Mouse (Mus musculus): ENCODE data around the gene Ttc36. TPM values are rescaled to one million over a fixed set of nuclear protein-coding genes. Genes with fewer than 3 reads are reported as not detected.
A peak's percentile ranks its signal among the peaks of the same experiment; 100 is the strongest.

Ttc36 gene
- polyA plus RNA-seq, 1 experiment from 2014 or later, result not detected

DNA sequence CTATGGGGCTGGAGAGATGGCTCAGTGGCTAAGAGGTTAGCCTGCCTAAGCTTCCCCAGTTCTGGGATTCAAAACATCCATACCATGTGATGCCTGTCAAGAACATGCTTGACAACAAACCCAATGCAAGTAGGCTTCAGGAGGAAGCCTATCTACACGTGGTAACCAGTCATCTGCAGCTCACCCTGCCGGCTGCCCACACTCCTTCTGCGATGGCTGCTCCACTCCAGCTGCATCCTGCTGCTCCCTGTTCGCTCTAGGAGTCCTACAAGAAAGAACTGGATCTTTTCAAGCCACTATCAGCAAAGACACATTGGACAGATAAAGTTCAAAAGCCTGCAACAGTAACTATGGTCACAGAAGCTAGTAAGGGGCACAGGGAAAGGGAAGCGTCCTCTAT, 14.7 kb upstream of the Ttc36 start:
- H3K4me2 ChIP-seq (ENCODE audit: low read length), result no peak overlapping the region
- H3K27me3 ChIP-seq (replicated peaks; ENCODE audit: control insufficient read depth, insufficient read depth, low read length), result no peaks in the 10 kb centered on the region
- WGBS, result 91% methylated on average over 5 of the region's 5 CpGs

DNA sequence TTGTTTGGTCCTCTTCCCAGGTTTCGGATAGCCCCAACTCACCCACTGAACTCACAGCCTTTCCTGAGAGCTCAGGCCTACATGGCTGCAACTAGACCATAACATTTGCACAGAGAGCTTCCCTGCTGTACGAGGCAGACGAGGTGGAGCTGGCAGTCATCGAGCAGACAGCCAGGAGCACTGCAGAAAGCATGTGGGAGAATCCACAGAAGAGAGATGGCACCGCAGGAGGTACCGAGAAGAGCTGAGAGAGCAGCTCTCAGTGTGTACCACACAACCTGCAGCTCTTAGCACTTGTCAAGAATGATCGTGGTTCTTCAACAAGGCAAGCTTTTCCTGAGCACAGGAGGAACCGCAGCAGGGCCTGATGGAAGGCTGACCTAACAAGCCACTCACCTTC, 11.3 kb upstream of the Ttc36 start:
- H3K9ac ChIP-seq (replicated peaks; ENCODE audit: low read depth, low read length), result no peak overlapping the region
- no peaks in the 10 kb centered on the region for H3K27me3 ChIP-seq (replicated peaks; ENCODE audit: control insufficient read depth, insufficient read depth, low read length)
- no peak overlapping the region for H3K4me2 ChIP-seq (ENCODE audit: low read length)
- no peak for ATAC-seq
- H3K4me1 ChIP-seq (replicated peaks; ENCODE audit: control insufficient read depth, insufficient read depth, low read length), result no peaks in the 10 kb centered on the region
- H3K36me3 ChIP-seq (ENCODE audit: control insufficient read depth, insufficient read depth), result peaks cover 94% of the 10 kb centered on the region
- no peaks in the 10 kb centered on the region for H3K9me3 ChIP-seq (ENCODE audit: control insufficient read depth, low read length)
- WGBS, result 93% methylated on average over 8 of the region's 8 CpGs
- no peak overlapping the region for H3K4me3 ChIP-seq (replicated peaks; ENCODE audit: low read length)
- H3K27ac ChIP-seq (ENCODE audit: low read length), result no peak overlapping the region

More for the DNA sequence above, 14.7 kb upstream of the Ttc36 start:
- Histone ChIP-seq H3K4me1 (replicated peaks; ENCODE audit: control insufficient read depth, insufficient read depth, low read length) (no peaks in the 10 kb centered on the region), H3K9ac (replicated peaks; ENCODE audit: low read depth, low read length) (no peak overlapping the region), H3K27ac (ENCODE audit: low read length) (no peak overlapping the region), H3K36me3 (ENCODE audit: control insufficient read depth, insufficient read depth) (peaks cover 96% of the 10 kb centered on the region), H3K4me3 (replicated peaks; ENCODE audit: low read length) (no peak overlapping the region), H3K9me3 (ENCODE audit: control insufficient read depth, low read length) (no peaks in the 10 kb centered on the region)
- no peak for ATAC-seq

DNA sequence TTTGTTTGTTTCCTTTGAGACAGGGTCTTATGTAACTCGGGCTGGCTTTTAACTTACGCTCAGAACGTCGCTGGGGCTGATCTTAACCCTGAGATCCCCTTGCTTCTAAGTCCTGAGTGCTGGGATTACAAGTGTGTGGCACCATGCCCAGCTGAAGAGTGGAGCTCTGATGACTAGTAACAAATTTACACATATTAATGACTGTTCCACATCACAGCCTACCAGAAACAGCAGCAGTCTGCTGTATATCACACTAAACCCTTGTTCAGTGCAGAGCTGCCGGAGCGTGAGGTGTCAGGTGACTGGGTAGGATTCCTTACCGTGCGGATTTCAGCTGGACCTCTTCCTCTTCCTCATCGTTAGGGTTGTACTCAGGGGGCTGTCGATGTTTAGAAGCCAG, 7.4 kb upstream of the Ttc36 start:
- H3K36me3 ChIP-seq (ENCODE audit: control insufficient read depth, insufficient read depth), result peaks cover 88% of the 10 kb centered on the region
- no peak overlapping the region for H3K27ac ChIP-seq (ENCODE audit: low read length)
- no peaks in the 10 kb centered on the region for H3K9me3 ChIP-seq (ENCODE audit: control insufficient read depth, low read length)
- no peaks in the 10 kb centered on the region for H3K27me3 ChIP-seq (replicated peaks; ENCODE audit: control insufficient read depth, insufficient read depth, low read length)
- WGBS, result 93% methylated on average over 10 of the region's 10 CpGs
- H3K4me3 ChIP-seq (replicated peaks; ENCODE audit: low read length), result no peak overlapping the region
- no peak overlapping the region for H3K9ac ChIP-seq (replicated peaks; ENCODE audit: low read depth, low read length)
- no peaks in the 10 kb centered on the region for H3K4me1 ChIP-seq (replicated peaks; ENCODE audit: control insufficient read depth, insufficient read depth, low read length)
- no peak overlapping the region for H3K4me2 ChIP-seq (ENCODE audit: low read length)
- ATAC-seq, result no peak

DNA sequence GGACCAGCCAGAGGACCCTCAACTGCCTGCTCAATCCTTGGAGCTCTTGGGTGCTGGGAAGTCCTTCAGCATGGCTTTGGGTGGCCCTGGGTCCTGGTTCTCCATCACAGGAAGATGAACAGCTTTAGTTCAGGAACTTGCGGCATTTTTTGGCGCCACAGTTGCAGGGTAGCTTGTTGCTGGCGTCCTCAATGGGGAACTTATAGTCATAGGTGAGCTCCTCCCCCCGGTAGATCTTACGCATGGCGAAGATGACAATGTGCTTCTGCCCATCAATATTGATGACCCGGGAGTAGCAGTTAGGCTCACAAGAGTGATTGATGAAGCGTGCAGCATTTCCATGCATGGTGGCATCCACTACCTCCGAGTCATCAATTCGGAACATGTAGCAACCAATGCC, 4.9 kb upstream of the Ttc36 start:
- Histone ChIP-seq H3K9ac (replicated peaks; ENCODE audit: low read depth, low read length) (no peak overlapping the region), H3K36me3 (ENCODE audit: control insufficient read depth, insufficient read depth) (peaks cover 64% of the 10 kb centered on the region), H3K27me3 (replicated peaks; ENCODE audit: control insufficient read depth, insufficient read depth, low read length) (no peaks in the 10 kb centered on the region), H3K4me2 (ENCODE audit: low read length) (no peak overlapping the region), H3K27ac (ENCODE audit: low read length) (no peak overlapping the region), H3K9me3 (ENCODE audit: control insufficient read depth, low read length) (no peaks in the 10 kb centered on the region), H3K4me3 (replicated peaks; ENCODE audit: low read length) (no peak overlapping the region), H3K4me1 (replicated peaks; ENCODE audit: control insufficient read depth, insufficient read depth, low read length) (no peaks in the 10 kb centered on the region)
- ATAC-seq, result no peak
- 95% methylated on average over 10 of the region's 10 CpGs for WGBS

DNA sequence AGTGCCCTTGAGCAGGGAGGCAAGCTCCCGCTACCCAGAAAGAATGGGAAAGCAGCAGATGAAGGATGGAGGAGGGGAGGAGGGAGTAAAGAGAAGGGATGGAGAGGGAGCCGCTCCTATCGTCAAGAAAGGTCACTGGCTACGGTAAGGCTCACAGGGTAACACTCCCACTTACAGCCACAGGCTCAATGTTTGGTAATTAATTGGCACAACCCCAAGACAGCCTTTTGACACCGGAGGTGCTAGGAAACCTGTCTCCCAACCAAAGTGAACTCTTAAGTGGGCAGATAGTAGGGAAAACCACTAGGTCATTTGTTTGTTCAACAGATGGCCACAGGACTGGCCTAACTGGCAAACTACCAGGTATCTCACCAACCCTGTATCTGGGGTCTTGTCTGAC, 4.3 kb upstream of the Ttc36 start:
- WGBS, result 66% methylated on average over 5 of the region's 5 CpGs
- no peak for ATAC-seq
- no peak overlapping the region for H3K4me3 ChIP-seq (replicated peaks; ENCODE audit: low read length)

DNA sequence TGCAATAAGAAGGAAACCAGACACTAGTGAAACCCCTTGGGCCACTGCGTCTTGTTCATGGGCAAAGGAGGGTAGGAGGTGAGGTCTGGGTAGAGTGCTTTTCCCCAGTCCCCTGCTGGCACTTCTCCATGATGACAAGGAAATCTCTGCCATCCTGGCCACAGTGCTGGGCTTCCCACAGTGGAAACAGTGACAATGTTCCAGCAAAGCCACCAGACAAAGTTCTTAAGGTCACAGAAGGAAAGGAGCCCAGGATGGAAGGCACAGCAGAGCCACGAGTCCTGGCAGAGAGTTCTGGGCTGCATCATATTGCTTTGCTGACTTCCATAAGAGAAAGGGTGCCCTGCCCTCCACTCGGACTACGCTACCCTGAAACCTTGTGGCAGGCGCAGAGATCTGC, 2.7 kb upstream of the Ttc36 start:
- H3K4me1 ChIP-seq (replicated peaks; ENCODE audit: control insufficient read depth, insufficient read depth, low read length), result no peaks in the 10 kb centered on the region
- H3K36me3 ChIP-seq (ENCODE audit: control insufficient read depth, insufficient read depth), result peaks cover 45% of the 10 kb centered on the region
- H3K9me3 ChIP-seq (ENCODE audit: control insufficient read depth, low read length), result no peaks in the 10 kb centered on the region
- H3K27me3 ChIP-seq (replicated peaks; ENCODE audit: control insufficient read depth, insufficient read depth, low read length), result no peaks in the 10 kb centered on the region
- ATAC-seq, result no peak
- H3K9ac ChIP-seq (replicated peaks; ENCODE audit: low read depth, low read length), result no peak overlapping the region
- H3K27ac ChIP-seq (ENCODE audit: low read length), result no peak overlapping the region
- 96% methylated on average over 5 of the region's 5 CpGs for WGBS
- no peak overlapping the region for H3K4me2 ChIP-seq (ENCODE audit: low read length)
- no peak overlapping the region for H3K4me3 ChIP-seq (replicated peaks; ENCODE audit: low read length)

More for the DNA sequence above, 4.3 kb upstream of the Ttc36 start:
- no peak overlapping the region for H3K27ac ChIP-seq (ENCODE audit: low read length)
- peaks cover 60% of the 10 kb centered on the region for H3K36me3 ChIP-seq (ENCODE audit: control insufficient read depth, insufficient read depth)
- no peaks in the 10 kb centered on the region for H3K9me3 ChIP-seq (ENCODE audit: control insufficient read depth, low read length)
- no peak overlapping the region for H3K4me2 ChIP-seq (ENCODE audit: low read length)
- no peaks in the 10 kb centered on the region for H3K27me3 ChIP-seq (replicated peaks; ENCODE audit: control insufficient read depth, insufficient read depth, low read length)
- H3K9ac ChIP-seq (replicated peaks; ENCODE audit: low read depth, low read length), result no peak overlapping the region
- no peaks in the 10 kb centered on the region for H3K4me1 ChIP-seq (replicated peaks; ENCODE audit: control insufficient read depth, insufficient read depth, low read length)

DNA sequence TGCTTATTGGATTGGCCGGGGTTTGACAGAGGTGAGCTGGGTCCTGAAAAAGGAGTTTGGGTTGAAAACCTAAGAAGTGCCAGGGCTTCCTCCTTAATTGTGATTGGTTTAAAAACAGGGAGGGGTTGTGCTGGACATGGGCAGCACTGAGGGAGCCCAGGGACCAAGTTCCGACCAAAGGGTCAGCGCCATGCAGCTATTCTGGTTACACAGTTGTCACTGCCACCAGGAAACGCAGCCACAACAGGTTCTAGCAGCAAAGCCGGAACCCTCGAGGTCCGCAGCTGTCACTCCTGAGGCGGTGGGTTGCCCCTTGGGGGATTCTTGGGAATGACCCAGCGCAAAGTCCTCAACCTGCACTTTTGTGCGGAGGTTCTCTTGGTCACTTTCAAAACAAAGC, 1.8 kb upstream of the Ttc36 start:
- ATAC-seq, result no peak
- Histone ChIP-seq H3K27ac (ENCODE audit: low read length) (no peak overlapping the region), H3K27me3 (replicated peaks; ENCODE audit: control insufficient read depth, insufficient read depth, low read length) (no peaks in the 10 kb centered on the region), H3K4me2 (ENCODE audit: low read length) (no peak overlapping the region), H3K4me1 (replicated peaks; ENCODE audit: control insufficient read depth, insufficient read depth, low read length) (peaks cover 5% of the 10 kb centered on the region), H3K36me3 (ENCODE audit: control insufficient read depth, insufficient read depth) (peaks cover 37% of the 10 kb centered on the region), H3K9me3 (ENCODE audit: control insufficient read depth, low read length) (no peaks in the 10 kb centered on the region), H3K4me3 (replicated peaks; ENCODE audit: low read length) (no peak overlapping the region), H3K9ac (replicated peaks; ENCODE audit: low read depth, low read length) (no peak overlapping the region)
- WGBS, result 93% methylated on average over 10 of the region's 10 CpGs

DNA sequence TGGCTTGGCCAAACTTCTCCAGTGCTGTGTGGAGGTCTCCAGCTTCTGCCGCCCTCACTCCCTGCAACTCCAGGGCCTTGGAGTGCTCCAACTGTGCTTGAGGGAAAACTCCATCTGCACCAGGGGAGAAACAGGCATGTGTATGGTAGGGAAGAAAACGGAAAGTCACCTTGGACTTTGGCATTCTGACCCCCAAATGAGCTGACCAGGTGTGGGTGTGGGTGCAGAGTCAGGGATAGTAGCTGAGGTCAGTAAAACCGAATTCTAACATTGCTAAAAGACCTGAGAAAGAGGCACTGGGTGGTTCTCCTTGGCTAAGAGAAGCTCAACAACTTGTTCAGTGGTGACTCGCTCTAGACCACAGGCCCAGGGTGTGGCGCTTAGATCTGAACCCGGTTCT, 1.2 kb downstream of the Ttc36 start:
- Histone ChIP-seq H3K4me2 (ENCODE audit: low read length) (no peak overlapping the region), H3K9me3 (ENCODE audit: control insufficient read depth, low read length) (no peaks in the 10 kb centered on the region), H3K27me3 (replicated peaks; ENCODE audit: control insufficient read depth, insufficient read depth, low read length) (no peaks in the 10 kb centered on the region), H3K9ac (replicated peaks; ENCODE audit: low read depth, low read length) (no peak overlapping the region), H3K36me3 (ENCODE audit: control insufficient read depth, insufficient read depth) (peaks cover 9% of the 10 kb centered on the region), H3K4me1 (replicated peaks; ENCODE audit: control insufficient read depth, insufficient read depth, low read length) (peaks cover 13% of the 10 kb centered on the region), H3K4me3 (replicated peaks; ENCODE audit: low read length) (no peak overlapping the region), H3K27ac (ENCODE audit: low read length) (no peak overlapping the region)
- no peak for ATAC-seq
- WGBS, result 82% methylated on average over 6 of the region's 6 CpGs

DNA sequence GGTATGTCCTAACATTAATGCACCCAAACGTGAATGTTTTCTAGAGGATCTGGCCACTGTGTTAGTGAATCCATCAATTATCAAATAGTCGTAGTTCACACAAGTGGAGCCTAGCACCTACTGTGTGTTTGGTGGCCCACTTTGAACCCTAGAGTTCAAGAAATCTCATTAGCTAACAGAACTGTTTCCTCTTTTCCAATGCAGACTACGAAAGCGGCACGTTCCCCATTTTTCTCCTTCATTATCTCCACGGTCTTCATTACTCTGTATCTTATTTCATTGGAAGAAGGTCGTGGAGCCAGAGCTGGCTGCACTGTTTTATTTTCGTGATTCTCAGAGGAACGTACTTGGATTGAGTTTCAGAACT, 2.9 kb downstream of the Ttc36 start:
- Histone ChIP-seq H3K9ac (replicated peaks; ENCODE audit: low read depth, low read length) (no peak overlapping the region; the same call in 1 of the 2 replicates), H3K4me3 (replicated peaks; ENCODE audit: low read length) (peak overlapping the region; percentile 64), H3K9me3 (ENCODE audit: control insufficient read depth, low read length) (no peaks in the 10 kb centered on the region), H3K4me1 (replicated peaks; ENCODE audit: control insufficient read depth, insufficient read depth, low read length) (peaks cover 13% of the 10 kb centered on the region), H3K4me2 (ENCODE audit: low read length) (peak overlapping the region; percentile 85), H3K27me3 (replicated peaks; ENCODE audit: control insufficient read depth, insufficient read depth, low read length) (no peaks in the 10 kb centered on the region), H3K36me3 (ENCODE audit: control insufficient read depth, insufficient read depth) (no peaks in the 10 kb centered on the region), H3K27ac (ENCODE audit: low read length) (no peak overlapping the region)
- WGBS, result 42% methylated on average over 9 of the region's 9 CpGs
- ATAC-seq, result no peak
